Mouse (Mus musculus) intestine, embryonic 14.5 days (tissue): ENCODE results near the gene Iffo1. TPM values are rescaled to one million over a fixed set of nuclear protein-coding genes. Genes with fewer than 3 reads are reported as not detected.

Experiments used
- ATAC-seq: fragments of 200-750 bp; cut with Nextera tagmentation; replicated peaks from 2 replicates; pipeline ENCODE4 v1.8.0; 2017; ENCODE audit warnings: low read depth, moderate number of reproducible peaks, moderate TSS enrichment, moderate library complexity; ENCODE audit not compliant: low FRiP score, low TSS enrichment
- DNase-seq: peaks from one replicate; pipeline ENCODE4 v3.0.0-alpha.2; 2018; ENCODE audit warnings: low spot score
- H3K27ac ChIP-seq: fragments of 300-500 bp; sonication (generic); 2 replicates; pipeline ENCODE4 v1.5.1; 2014; ENCODE audit warnings: low read depth, mild to moderate bottlenecking, control low read depth
- H3K27me3 ChIP-seq: fragments of 300-500 bp; sonication (generic); replicated peaks from 2 replicates; pipeline ENCODE4 v1.6.1; 2014; ENCODE audit warnings: low read length, control low read depth; ENCODE audit not compliant: control insufficient read depth, insufficient read depth
- H3K36me3 ChIP-seq: fragments of 300-500 bp; sonication (generic); 2 replicates; pipeline ENCODE4 v1.6.1; 2014; ENCODE audit warnings: low read length, control low read depth; ENCODE audit not compliant: control insufficient read depth, insufficient read depth
- H3K4me1 ChIP-seq: fragments of 300-500 bp; sonication (generic); replicated peaks from 2 replicates; pipeline ENCODE4 v1.6.1; 2014; ENCODE audit warnings: low read length, control low read depth, mixed read lengths; ENCODE audit not compliant: control insufficient read depth, insufficient read depth
- H3K4me2 ChIP-seq: fragments of 300-500 bp; sonication (generic); 2 replicates; pipeline ENCODE4 v1.6.1; 2014; ENCODE audit warnings: low read length
- H3K4me3 ChIP-seq: fragments of 300-500 bp; sonication (generic); 2 replicates; pipeline ENCODE4 v1.5.1; 2014; ENCODE audit warnings: low read depth, low read length, control low read depth, mixed read lengths
- H3K9ac ChIP-seq: fragments of 300-500 bp; sonication (generic); 2 replicates; pipeline ENCODE4 v1.6.1; 2014; ENCODE audit warnings: mild to moderate bottlenecking, low read length
- H3K9me3 ChIP-seq: fragments of 300-500 bp; sonication (generic); 2 replicates; pipeline ENCODE4 v1.6.1; 2016; ENCODE audit warnings: low read length, control low read depth; ENCODE audit not compliant: control insufficient read depth
- WGBS: fragments of 180-500 bp; shearing (Covaris S2); extraction: QIAGEN DNeasy Blood & Tissue Kit; methylation state at CpG from one replicate; pipeline ENCODE4 v1.1.7; 2014; 5-methylcytosine and 5-hydroxymethylcytosine counted together
- polyA plus RNA-seq: library from polyadenylated mRNA; unstranded; fragments of >200 nt; fragmentation: Nextera tagmentation; extraction: Ambion mirVana; gene quantifications from 2 replicates; pipeline ENCODE4 v1.2.1, GENCODE M21; 2014

The Iffo1 gene
- polyA plus RNA-seq, 1 experiment from 2014 or later, result 6.7 TPM

DNA sequence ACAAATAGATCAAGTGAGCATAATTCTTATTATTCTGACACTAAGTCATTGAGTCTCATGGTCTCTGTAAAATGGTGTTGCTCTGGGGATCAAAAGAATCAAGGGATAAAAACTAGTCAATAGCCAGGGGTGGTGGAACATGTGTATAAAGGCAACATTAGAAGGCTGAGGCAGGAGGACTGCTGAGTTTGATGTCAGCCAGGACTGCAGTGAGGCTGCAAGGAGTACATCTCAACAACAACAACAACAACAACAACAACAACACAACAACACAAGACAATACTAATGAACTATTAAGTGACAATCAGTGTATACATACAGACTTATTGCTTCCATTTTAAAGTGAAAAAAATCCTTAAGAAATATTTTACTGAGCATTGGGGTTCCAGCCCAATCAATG lies 45.8 kb downstream of the Iffo1 start:
- Histone ChIP-seq H3K4me3 (peak overlapping the region; percentile 73), H3K27me3 (no peaks in the 10 kb centered on the region), H3K27ac (peak overlapping the region; percentile 100), H3K9ac (peak overlapping the region; percentile 77), H3K4me1 (peaks cover 8% of the 10 kb centered on the region; the same call in 1 of the 2 replicates), H3K36me3 (peaks cover 59% of the 10 kb centered on the region), H3K4me2 (peak overlapping the region; percentile 55), H3K9me3 (no peaks in the 10 kb centered on the region)
- DNase-seq (no peak), ATAC-seq (no peak)

GRCm38 (mm10) chr6:125191332-125192015 lies 46.4 kb downstream of the Iffo1 start, which contains the start of the genes Ncapd2 and Mrpl51:
Gene Ncapd2, minus strand, starts transcription at chr6:125191701.
Gene Mrpl51, plus strand, starts transcription at chr6:125191801.
- 1% methylated on average over 54 of the region's 54 CpGs for WGBS
- no peaks in the 10 kb centered on the region for H3K9me3 ChIP-seq
- H3K36me3 ChIP-seq, result peaks cover 53% of the 10 kb centered on the region
- H3K4me2 ChIP-seq, result peak within 1 kb of the TSS; percentile 95
- H3K27ac ChIP-seq, result peak within 1 kb of the TSS; percentile 100
- H3K9ac ChIP-seq, result peak within 1 kb of the TSS; percentile 77
- peak; percentile 99 for DNase-seq
- no peaks in the 10 kb centered on the region for H3K27me3 ChIP-seq
- H3K4me3 ChIP-seq, result peak within 1 kb of the TSS; percentile 73
- H3K4me1 ChIP-seq, result peaks cover 8% of the 10 kb centered on the region; the same call in 1 of the 2 replicates
- ATAC-seq, result peak; percentile 98

DNA sequence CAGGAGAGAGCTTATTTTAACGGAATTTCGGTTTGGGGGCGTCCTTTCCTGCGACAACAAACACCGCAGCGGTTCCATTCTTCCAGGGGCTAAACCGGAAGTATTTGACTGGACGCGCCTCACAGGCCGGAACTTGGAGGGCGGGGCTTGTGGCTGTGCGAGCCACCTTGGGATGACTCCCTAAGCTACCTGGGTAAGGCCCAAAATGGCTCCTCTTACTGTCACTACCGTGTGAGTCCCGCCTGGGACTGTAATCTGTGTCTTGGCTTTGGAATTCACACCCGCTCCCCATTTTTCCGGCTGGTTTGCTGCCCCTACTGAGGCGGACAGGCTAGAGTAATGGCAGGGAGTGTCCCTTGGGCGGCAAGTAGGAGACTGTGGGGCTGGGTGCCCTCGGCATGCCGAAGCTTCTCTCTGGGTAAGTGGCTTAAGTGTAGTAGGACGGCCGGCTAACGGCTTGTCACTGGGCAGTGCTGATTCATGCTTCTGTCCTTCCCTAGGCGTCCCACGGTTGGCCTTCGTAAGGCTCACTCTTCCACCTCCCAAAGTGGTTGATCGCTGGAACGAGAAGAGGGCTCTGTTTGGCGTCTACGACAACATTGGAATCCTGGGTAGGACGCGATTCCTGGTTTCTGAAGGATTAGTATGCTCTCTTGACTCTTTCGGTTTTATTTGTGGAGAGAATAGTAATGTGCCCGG lies 47.1 kb downstream of the Iffo1 start:
- H3K27me3 ChIP-seq, result no peaks in the 10 kb centered on the region
- DNase-seq (peak; percentile 94), ATAC-seq (peak; percentile 96)
- H3K4me3 ChIP-seq, result peak overlapping the region; percentile 73
- WGBS, result under 1% methylated on average over 34 of the region's 34 CpGs
- peak overlapping the region; percentile 77 for H3K9ac ChIP-seq
- H3K9me3 ChIP-seq, result no peaks in the 10 kb centered on the region
- H3K4me1 ChIP-seq, result peaks cover 8% of the 10 kb centered on the region; the same call in 1 of the 2 replicates
- peak overlapping the region; percentile 95 for H3K4me2 ChIP-seq
- peak overlapping the region; percentile 100 for H3K27ac ChIP-seq
- H3K36me3 ChIP-seq, result peaks cover 46% of the 10 kb centered on the region

DNA sequence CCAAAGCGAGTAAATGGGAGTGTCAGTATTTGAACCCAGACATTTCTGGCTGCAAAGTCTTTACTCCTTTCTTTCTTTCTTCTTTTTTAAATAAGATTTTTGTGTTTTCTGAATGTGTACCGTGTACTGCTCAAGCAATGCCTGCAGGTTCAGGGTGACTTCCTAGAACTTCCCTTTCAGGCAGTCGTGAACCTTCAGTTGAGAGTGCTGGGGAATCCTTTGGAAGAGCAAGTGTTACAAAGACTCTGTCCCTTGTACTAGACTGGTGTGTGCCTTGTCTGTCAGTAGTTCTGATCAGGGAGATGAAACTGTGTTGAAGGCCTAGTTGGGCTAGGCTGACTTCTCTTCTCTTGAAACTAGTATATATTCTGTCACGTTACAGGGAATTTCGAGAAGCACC lies 47.8 kb downstream of the Iffo1 start:
- no peaks in the 10 kb centered on the region for H3K27me3 ChIP-seq
- peak overlapping the region; percentile 100 for H3K27ac ChIP-seq
- H3K4me1 ChIP-seq, result peaks cover 8% of the 10 kb centered on the region; the same call in 1 of the 2 replicates
- DNase-seq (no peak), ATAC-seq (no peak)
- H3K9ac ChIP-seq, result peak overlapping the region; percentile 77
- no peaks in the 10 kb centered on the region for H3K9me3 ChIP-seq
- WGBS, result 36% methylated on average over 5 of the region's 5 CpGs
- H3K4me3 ChIP-seq, result peak overlapping the region; percentile 73
- H3K4me2 ChIP-seq, result peak overlapping the region; percentile 95
- H3K36me3 ChIP-seq, result peaks cover 39% of the 10 kb centered on the region

- ATAC-seq (no peak), DNase-seq (no peak)
- Histone ChIP-seq H3K4me1 (peaks cover 8% of the 10 kb centered on the region; the same call in 1 of the 2 replicates), H3K4me2 (peak overlapping the region; percentile 13; the same call in 1 of the 2 replicates), H3K9me3 (no peaks in the 10 kb centered on the region), H3K27me3 (no peaks in the 10 kb centered on the region), H3K9ac (no peak overlapping the region), H3K4me3 (no peak overlapping the region), H3K36me3 (peaks cover 34% of the 10 kb centered on the region), H3K27ac (no peak overlapping the region)
- 77% methylated on average over 6 of the region's 7 CpGs for WGBS
Observed at GRCm38 (mm10) chr6:125193390-125193789, 48.3 kb downstream of the Iffo1 start.

DNA sequence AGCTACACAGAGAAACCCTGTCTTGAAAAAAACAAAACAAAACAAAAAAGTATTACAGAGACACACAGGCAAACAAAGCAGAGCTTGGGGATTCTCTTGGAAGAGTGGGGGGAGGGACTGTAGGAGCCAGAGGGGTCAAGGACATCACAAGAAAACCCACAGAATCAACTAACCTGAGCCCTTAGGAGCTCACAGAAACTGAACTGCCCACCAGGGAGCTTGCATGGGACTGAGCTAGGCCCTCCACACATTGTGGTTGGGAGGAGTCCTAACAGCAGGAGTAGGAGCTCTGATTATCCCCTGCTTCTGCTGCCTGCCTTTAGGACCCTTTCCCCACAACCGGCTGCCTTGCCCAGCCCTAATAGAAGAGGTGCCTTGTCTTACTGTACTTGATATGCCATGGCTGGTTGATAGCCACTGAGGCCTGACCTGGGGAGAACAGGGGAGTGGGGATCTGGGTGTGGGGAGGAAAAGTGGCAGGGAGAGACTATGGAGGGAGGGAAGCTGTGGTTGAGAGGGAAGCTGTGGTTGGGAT lies 50.6 kb downstream of the Iffo1 start:
- peaks cover 20% of the 10 kb centered on the region for H3K36me3 ChIP-seq
- DNase-seq, result no peak
- 27% methylated on average over 1 of the region's 1 CpGs for WGBS
- no peaks in the 10 kb centered on the region for H3K27me3 ChIP-seq
- no peak overlapping the region for H3K4me2 ChIP-seq
- H3K4me3 ChIP-seq, result no peak overlapping the region
- no peaks in the 10 kb centered on the region for H3K9me3 ChIP-seq
- peaks cover 8% of the 10 kb centered on the region; the same call in 1 of the 2 replicates for H3K4me1 ChIP-seq
- no peak overlapping the region for H3K27ac ChIP-seq
- H3K9ac ChIP-seq, result no peak overlapping the region
- ATAC-seq, result no peak

GRCm38 (mm10) chr6:125196301-125196700 lies 51.3 kb downstream of the Iffo1 start:
- H3K27ac ChIP-seq, result no peak overlapping the region
- H3K9me3 ChIP-seq, result no peaks in the 10 kb centered on the region
- DNase-seq (no peak), ATAC-seq (no peak)
- H3K4me3 ChIP-seq, result no peak overlapping the region
- H3K27me3 ChIP-seq, result no peaks in the 10 kb centered on the region
- H3K36me3 ChIP-seq, result peaks cover 20% of the 10 kb centered on the region
- 71% methylated on average over 3 of the region's 3 CpGs for WGBS
- H3K9ac ChIP-seq, result no peak overlapping the region
- peaks cover 8% of the 10 kb centered on the region; the same call in 1 of the 2 replicates for H3K4me1 ChIP-seq
- no peak overlapping the region for H3K4me2 ChIP-seq

DNA sequence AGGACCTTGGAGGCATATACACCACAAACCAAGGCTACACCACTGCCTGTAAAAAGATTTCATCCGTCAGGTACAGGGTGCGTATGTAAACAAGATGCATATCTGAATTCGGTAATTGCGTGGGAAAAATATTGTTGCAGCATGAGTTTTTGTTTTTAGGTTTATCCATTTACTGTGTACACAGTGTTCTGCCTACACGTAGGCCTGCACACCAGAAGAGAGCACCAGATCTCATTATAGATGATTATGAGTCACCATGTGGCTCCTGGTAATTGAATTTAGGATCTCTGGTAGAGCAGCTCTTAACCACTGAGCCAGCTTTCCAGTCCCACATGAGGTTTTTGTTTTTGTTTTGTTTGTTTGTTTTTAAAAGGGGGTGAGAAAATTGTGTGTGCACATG lies 52.1 kb downstream of the Iffo1 start:
- Histone ChIP-seq H3K27me3 (no peaks in the 10 kb centered on the region), H3K9me3 (no peaks in the 10 kb centered on the region), H3K4me2 (no peak overlapping the region), H3K27ac (no peak overlapping the region), H3K4me3 (no peak overlapping the region), H3K4me1 (peaks cover 8% of the 10 kb centered on the region; the same call in 1 of the 2 replicates), H3K9ac (no peak overlapping the region), H3K36me3 (peaks cover 20% of the 10 kb centered on the region)
- peak; percentile 65 for ATAC-seq
- DNase-seq, result no peak
- WGBS, result 80% methylated on average over 5 of the region's 5 CpGs
